Mouse (Mus musculus) fibroblast of lung, adult 2 months (primary cell): Measurements from ENCODE around the gene Lrrc75a.
A peak's percentile ranks its signal among the peaks of the same experiment; 100 is the strongest.
"Not testable (repeated sequence)": the region's sequence is repeated elsewhere in the genome, so short reads cannot be mapped to it uniquely, and the experiment has no call there.

Source experiments
- DNase-seq: peaks from one replicate; pipeline ENCODE4 v3.0.0-alpha.2; 2011; ENCODE audit warnings: low read depth

The Lrrc75a gene

GRCm38 (mm10) chr11:62647661-62648590 is at the start of gene Lrrc75a:
Lrrc75a (minus strand) TSS chr11:62648523.
- DNase-seq: no peak

GRCm38 (mm10) chr11:62695126-62695525 is 46.8 kb upstream of the Lrrc75a start:
- no peak for DNase-seq

- peak; percentile 67 for DNase-seq
These were observed 45.2 kb upstream of the Lrrc75a start for GRCm38 (mm10) chr11:62693299-62694184.

- no peak for DNase-seq
These were observed 43.3 kb upstream of the Lrrc75a start for GRCm38 (mm10) chr11:62691592-62691991.

GRCm38 (mm10) chr11:62679954-62680353 is 31.6 kb upstream of the Lrrc75a start:
- no peak for DNase-seq

GRCm38 (mm10) chr11:62678778-62679354 is 30.5 kb upstream of the Lrrc75a start:
- DNase-seq: no peak

- no peak for DNase-seq
These were observed 27.9 kb upstream of the Lrrc75a start for GRCm38 (mm10) chr11:62676290-62676596.

GRCm38 (mm10) chr11:62675480-62676289 is 27.4 kb upstream of the Lrrc75a start:
- DNase-seq: peak; percentile 53

- DNase-seq: no peak
These were observed 21.7 kb upstream of the Lrrc75a start for GRCm38 (mm10) chr11:62670006-62670405.

GRCm38 (mm10) chr11:62669471-62669870 is 21.1 kb upstream of the Lrrc75a start:
- peak; percentile 31 for DNase-seq

GRCm38 (mm10) chr11:62668986-62669385 is 20.7 kb upstream of the Lrrc75a start:
- no peak for DNase-seq

GRCm38 (mm10) chr11:62664250-62664649 is 15.9 kb upstream of the Lrrc75a start:
- no peak for DNase-seq

- DNase-seq: no peak
These were observed 12.6 kb upstream of the Lrrc75a start for GRCm38 (mm10) chr11:62660885-62661284.

GRCm38 (mm10) chr11:62652080-62652479 is 3.8 kb upstream of the Lrrc75a start:
- no peak for DNase-seq

- DNase-seq: no peak
These were observed 3.2 kb upstream of the Lrrc75a start for GRCm38 (mm10) chr11:62651563-62651962.

- not testable (repeated sequence) for DNase-seq
These were observed 1.5 kb upstream of the Lrrc75a start for GRCm38 (mm10) chr11:62649803-62650202.

- peak; percentile 57 for DNase-seq
These were observed 468 bp upstream of the Lrrc75a start, which contains the start of gene Mmgt2 for GRCm38 (mm10) chr11:62648591-62649391. Mmgt2 (plus strand) TSS chr11:62648664.

GRCm38 (mm10) chr11:62646958-62647515 is 1.3 kb downstream of the Lrrc75a start:
- DNase-seq: no peak

- DNase-seq: no peak
These were observed 1.9 kb downstream of the Lrrc75a start for GRCm38 (mm10) chr11:62646495-62646843.

GRCm38 (mm10) chr11:62645732-62646494 is 2.4 kb downstream of the Lrrc75a start:
- no peak for DNase-seq
